Mouse (Mus musculus): Measurements from ENCODE around the gene Cts6. TPM values are rescaled to one million over a fixed set of nuclear protein-coding genes. Genes with fewer than 3 reads are reported as not detected.
"Not testable (repeated sequence)": the region's sequence is repeated elsewhere in the genome, so short reads cannot be mapped to it uniquely, and the experiment has no call there.

Cts6 gene
- not detected in 2 replicates for polyA plus RNA-seq (2015; fragmentation: Nextera tagmentation; extraction: Ambion mirVana)

DNA sequence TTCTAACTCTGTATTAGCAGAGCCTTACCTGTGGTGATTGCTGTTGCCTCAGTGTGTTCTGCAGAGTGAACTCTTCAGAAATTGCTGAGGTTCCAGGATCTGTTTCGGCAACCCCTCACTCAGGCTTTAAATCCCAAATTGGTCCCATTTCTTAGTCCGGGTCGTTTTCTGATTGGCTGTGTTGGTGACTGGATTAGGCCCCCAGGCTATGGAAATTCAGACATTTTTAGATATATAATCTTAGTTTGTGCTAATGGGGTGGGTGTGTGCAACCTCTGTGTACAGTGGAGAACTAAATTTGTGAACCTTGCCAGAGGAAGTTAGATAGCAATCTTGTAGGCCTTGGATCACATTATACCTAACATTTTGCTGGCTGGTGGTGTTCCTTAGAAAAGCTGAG is at the start of gene Cts6:
Gene Cts6, minus strand, starts transcription at position 101 of the 400 bp plus-strand sequence.
- Histone ChIP-seq H3K4me3 (ENCODE audit: low read depth, low read length) (no peak within 1 kb of the TSS), H3K9me3 (ENCODE audit: control insufficient read depth) (no peaks in the 10 kb centered on the region; the same call in 1 of the 2 replicates), H3K4me1 (replicated peaks; ENCODE audit: control insufficient read depth, insufficient read depth, low read length) (no peaks in the 10 kb centered on the region), H3K27me3 (replicated peaks; ENCODE audit: control insufficient read depth, insufficient read depth, low read length) (no peaks in the 10 kb centered on the region), H3K4me2 (replicated peaks; ENCODE audit: low read depth) (no peak within 1 kb of the TSS), H3K36me3 (ENCODE audit: control insufficient read depth, insufficient read depth) (no peaks in the 10 kb centered on the region), H3K27ac (ENCODE audit: low read depth, low read length) (no peak within 1 kb of the TSS), H3K9ac (ENCODE audit: low read depth, low read length) (no peak within 1 kb of the TSS)
- ATAC-seq = no peak
- 80% methylated on average over 3 of the region's 3 CpGs for WGBS
- TF ChIP-seq CTCF (IDR thresholded peaks at IDR 0.05; ENCODE audit: low read depth) = no peak

- Histone ChIP-seq H3K9me3 (ENCODE audit: control insufficient read depth) (no peaks in the 10 kb centered on the region), H3K4me3 (ENCODE audit: low read depth, low read length) (no peak overlapping the region), H3K9ac (ENCODE audit: low read depth, low read length) (no peak overlapping the region), H3K4me1 (replicated peaks; ENCODE audit: control insufficient read depth, insufficient read depth, low read length) (no peaks in the 10 kb centered on the region), H3K27ac (ENCODE audit: low read depth, low read length) (no peak overlapping the region), H3K27me3 (replicated peaks; ENCODE audit: control insufficient read depth, insufficient read depth, low read length) (no peaks in the 10 kb centered on the region), H3K36me3 (ENCODE audit: control insufficient read depth, insufficient read depth) (no peaks in the 10 kb centered on the region), H3K4me2 (replicated peaks; ENCODE audit: low read depth) (no peak overlapping the region)
- peak; percentile 72 for TF ChIP-seq CTCF (IDR thresholded peaks at IDR 0.05; ENCODE audit: low read depth)
- ATAC-seq = no peak
- 52% methylated on average over 13 of the region's 13 CpGs for WGBS
These were observed 38.1 kb upstream of the Cts6 start for GRCm38 (mm10) chr13:61241076-61241947.

- H3K9me3 ChIP-seq (ENCODE audit: control insufficient read depth); H3K36me3 ChIP-seq (ENCODE audit: control insufficient read depth, insufficient read depth); H3K4me2 ChIP-seq (replicated peaks; ENCODE audit: low read depth); H3K4me1 ChIP-seq (replicated peaks; ENCODE audit: control insufficient read depth, insufficient read depth, low read length); H3K27me3 ChIP-seq (replicated peaks; ENCODE audit: control insufficient read depth, insufficient read depth, low read length); H3K9ac ChIP-seq (ENCODE audit: low read depth, low read length); H3K4me3 ChIP-seq (ENCODE audit: low read depth, low read length); ATAC-seq; H3K27ac ChIP-seq (ENCODE audit: low read depth, low read length): not testable (repeated sequence)
- 77% methylated on average over 5 of the region's 5 CpGs for WGBS
These were observed 17.9 kb downstream of the Cts6 start for GRCm38 (mm10) chr13:61185151-61185933.

- no peaks in the 10 kb centered on the region for H3K36me3 ChIP-seq (ENCODE audit: control insufficient read depth, insufficient read depth)
- no peak overlapping the region for H3K27ac ChIP-seq (ENCODE audit: low read depth, low read length)
- no peaks in the 10 kb centered on the region for H3K4me1 ChIP-seq (replicated peaks; ENCODE audit: control insufficient read depth, insufficient read depth, low read length)
- H3K9ac ChIP-seq (ENCODE audit: low read depth, low read length) = no peak overlapping the region
- no peak for ATAC-seq
- no peaks in the 10 kb centered on the region for H3K27me3 ChIP-seq (replicated peaks; ENCODE audit: control insufficient read depth, insufficient read depth, low read length)
- H3K9me3 ChIP-seq (ENCODE audit: control insufficient read depth) = no peaks in the 10 kb centered on the region
- 82% methylated on average over 4 of the region's 4 CpGs for WGBS
- no peak overlapping the region for H3K4me2 ChIP-seq (replicated peaks; ENCODE audit: low read depth)
- TF ChIP-seq CTCF (IDR thresholded peaks at IDR 0.05; ENCODE audit: low read depth) = no peak
- no peak overlapping the region for H3K4me3 ChIP-seq (ENCODE audit: low read depth, low read length)
These were observed 38.6 kb downstream of the Cts6 start for GRCm38 (mm10) chr13:61164622-61165021.

DNA sequence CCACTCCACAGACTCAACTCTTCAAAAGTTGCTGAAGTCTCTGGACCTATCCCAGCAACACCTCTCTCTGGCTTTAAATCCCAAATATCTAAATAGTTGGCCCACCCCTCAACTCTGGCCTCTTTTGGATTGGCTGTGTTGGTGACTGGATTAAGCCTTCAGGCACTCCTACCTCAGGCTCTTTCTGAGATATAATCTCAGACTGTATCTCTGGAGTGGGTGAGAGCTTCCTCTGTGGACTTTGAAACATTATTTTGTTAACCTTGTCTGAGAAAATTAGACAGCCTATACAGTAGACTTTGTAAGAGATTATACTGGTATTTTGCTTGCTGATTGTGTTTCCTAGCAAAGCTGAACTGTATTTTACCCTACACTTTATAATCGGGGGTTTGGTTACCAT is 39.1 kb downstream of the Cts6 start, which contains the start of gene Ctsr:
Gene Ctsr, minus strand, starts transcription at position 101 of the 400 bp plus-strand sequence.
- no peak within 1 kb of the TSS for H3K27ac ChIP-seq (ENCODE audit: low read depth, low read length)
- H3K9ac ChIP-seq (ENCODE audit: low read depth, low read length) = no peak within 1 kb of the TSS
- no peak within 1 kb of the TSS for H3K4me2 ChIP-seq (replicated peaks; ENCODE audit: low read depth)
- H3K4me3 ChIP-seq (ENCODE audit: low read depth, low read length) = no peak within 1 kb of the TSS
- no peaks in the 10 kb centered on the region; the same call in 1 of the 2 replicates for H3K9me3 ChIP-seq (ENCODE audit: control insufficient read depth)
- ATAC-seq = no peak
- no peak for TF ChIP-seq CTCF (IDR thresholded peaks at IDR 0.05; ENCODE audit: low read depth)
- H3K4me1 ChIP-seq (replicated peaks; ENCODE audit: control insufficient read depth, insufficient read depth, low read length) = no peaks in the 10 kb centered on the region
- H3K27me3 ChIP-seq (replicated peaks; ENCODE audit: control insufficient read depth, insufficient read depth, low read length) = no peaks in the 10 kb centered on the region
- WGBS = 79% methylated on average over 1 of the region's 1 CpGs
- no peaks in the 10 kb centered on the region for H3K36me3 ChIP-seq (ENCODE audit: control insufficient read depth, insufficient read depth)

Other genes with a start within 250 kb of the Cts6 start
- not detected in 2 replicates for gene Ctsj, start 197.5 kb downstream of the Cts6 start, polyA plus RNA-seq (2015; fragmentation: Nextera tagmentation; extraction: Ambion mirVana)
- not detected in 2 replicates for gene Ctsq, start 162.8 kb downstream of the Cts6 start, polyA plus RNA-seq (2015; fragmentation: Nextera tagmentation; extraction: Ambion mirVana)
- gene Ctsr, start 39.2 kb downstream of the Cts6 start, polyA plus RNA-seq (2015; fragmentation: Nextera tagmentation; extraction: Ambion mirVana) = not detected in 2 replicates
- gene Cts8, start 51.9 kb upstream of the Cts6 start, polyA plus RNA-seq (2015; fragmentation: Nextera tagmentation; extraction: Ambion mirVana) = not detected in 2 replicates
- not detected in 2 replicates for gene Gm49398, start 85.4 kb upstream of the Cts6 start, polyA plus RNA-seq (2015; fragmentation: Nextera tagmentation; extraction: Ambion mirVana)
- gene Cts7, start 154.8 kb upstream of the Cts6 start, polyA plus RNA-seq (2015; fragmentation: Nextera tagmentation; extraction: Ambion mirVana) = not detected in 2 replicates